Mouse (Mus musculus): ENCODE results near the gene Krt1.
A peak's percentile ranks its signal among the peaks of the same experiment; 100 is the strongest.

DNA sequence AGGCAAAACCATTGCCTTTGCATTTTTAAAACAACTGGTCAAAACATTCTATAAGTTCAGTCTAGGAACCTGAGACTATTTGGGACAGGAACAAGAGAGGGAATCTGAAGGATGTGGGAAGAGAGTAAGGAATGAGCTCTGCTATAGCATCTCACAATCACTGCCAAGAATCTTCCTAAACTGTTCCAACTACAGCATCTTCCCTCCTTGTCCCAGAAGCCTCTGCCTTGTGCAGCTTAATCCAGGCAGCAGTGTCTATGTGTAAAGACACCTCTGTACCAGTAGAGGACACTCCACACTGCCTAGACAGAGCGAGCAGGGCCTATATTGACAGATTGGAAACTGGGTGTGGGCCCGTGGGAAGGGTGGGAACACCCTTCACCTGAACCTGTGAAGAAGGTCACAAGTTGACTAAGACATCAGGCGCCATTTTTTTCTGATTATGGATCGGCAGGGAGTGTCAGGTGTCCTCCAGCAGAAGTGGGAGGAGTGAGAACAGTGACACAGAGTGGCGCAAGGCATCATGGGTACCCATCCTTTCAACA lies 15.7 kb downstream of the Krt1 start:
- peak; percentile 32; the same call in 1 of the 2 replicates for TF ChIP-seq CTCF (IDR thresholded peaks at IDR 0.05; ENCODE audit: low read depth)
- TF ChIP-seq EP300 (IDR thresholded peaks at IDR 0.05; ENCODE audit: low read depth): no peak

Measured in liver, postnatal 0 days (tissue).